Mouse (Mus musculus): ENCODE data around the gene Olfr1058.
"Not testable (repeated sequence)": the region's sequence is repeated elsewhere in the genome, so short reads cannot be mapped to it uniquely, and the experiment has no call there.

The Olfr1058 gene

DNA sequence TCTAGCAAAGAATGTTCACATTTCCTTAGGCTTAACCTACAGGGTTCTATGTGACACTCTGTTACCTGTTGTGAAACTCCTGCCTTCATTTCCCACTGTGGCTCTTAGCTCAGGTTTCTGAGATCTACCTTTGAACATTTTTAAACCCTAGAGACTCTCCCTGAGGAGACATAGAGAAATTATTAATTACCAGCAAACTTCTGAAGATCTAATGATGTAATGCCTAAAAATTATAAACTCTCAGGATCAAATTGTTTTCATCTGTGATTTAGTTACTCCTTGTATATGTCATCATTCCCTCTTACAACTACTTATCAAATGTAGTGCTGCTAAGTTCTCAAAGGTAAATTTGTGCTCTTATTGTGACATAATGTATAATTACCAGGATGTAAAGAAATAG lies at the start of gene Olfr1058:
TSS of gene Olfr1058 (minus strand) at position 101 of the 400 bp plus-strand sequence.
- not testable (repeated sequence) for DNase-seq (ENCODE audit: inconsistent age in 2 of 2, low spot score in 1 of 2)

DNA sequence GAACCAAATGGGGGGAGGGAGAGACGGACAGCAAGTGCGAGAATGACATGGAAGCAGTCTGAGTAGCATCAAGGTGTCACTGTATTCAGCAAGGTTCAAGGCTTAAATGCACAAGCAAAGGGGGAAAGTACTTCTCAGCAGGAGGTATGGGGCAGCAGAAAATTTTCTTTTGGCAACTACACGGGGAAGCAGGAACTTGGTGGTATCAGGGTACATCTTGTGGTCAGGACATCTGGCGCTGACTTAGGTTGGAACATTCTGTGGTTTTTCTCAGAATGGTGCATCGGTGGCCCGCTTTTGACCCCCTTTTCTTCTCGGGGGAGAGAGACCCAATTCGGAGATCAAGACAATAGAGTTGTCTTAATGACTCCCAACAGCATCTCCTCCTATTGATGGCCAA lies 40.1 kb upstream of the Olfr1058 start:
- DNase-seq (ENCODE audit: inconsistent age in 2 of 2, low spot score in 1 of 2), result not testable (repeated sequence)

DNA sequence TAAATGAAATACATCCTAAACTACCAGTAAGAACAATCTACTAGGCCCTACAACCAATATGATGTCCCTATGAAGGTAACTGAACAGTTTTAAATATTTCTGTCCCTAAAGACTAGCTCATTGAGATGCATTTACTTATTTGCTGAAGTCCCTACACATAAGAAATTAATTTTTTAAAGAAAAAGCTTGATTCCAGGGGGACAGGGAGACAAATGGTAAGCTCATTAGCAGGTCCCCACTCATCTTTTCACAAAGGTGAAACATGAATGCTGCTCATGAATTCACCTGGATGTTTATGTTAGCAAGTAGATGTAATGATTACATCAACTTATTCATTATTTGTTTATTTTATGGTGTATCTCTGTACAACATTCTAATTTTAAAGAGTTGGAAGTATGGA lies 38.3 kb upstream of the Olfr1058 start, which contains the start of gene Olfr1062:
TSS of gene Olfr1062 (minus strand) at position 101 of the 400 bp plus-strand sequence.
- not testable (repeated sequence) for DNase-seq (ENCODE audit: inconsistent age in 2 of 2, low spot score in 1 of 2)

DNA sequence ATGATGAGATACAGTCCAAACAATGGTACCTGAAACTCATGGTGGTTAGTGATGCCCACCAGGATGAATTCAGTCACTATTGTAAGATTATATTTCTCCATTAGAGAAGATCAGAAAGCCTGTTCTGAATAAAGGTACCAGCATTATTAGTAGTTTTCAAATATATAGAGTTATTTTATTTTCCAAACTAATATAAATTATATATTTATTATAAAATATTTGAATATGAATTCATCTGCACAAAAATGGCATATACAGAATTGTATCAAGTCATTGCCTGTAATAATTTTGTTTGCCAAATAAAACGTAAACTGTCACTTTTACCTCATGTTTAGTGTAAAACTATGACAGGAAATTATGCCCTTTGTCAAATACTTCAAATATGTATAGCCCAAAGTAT lies 25.6 kb upstream of the Olfr1058 start, which contains the start of gene Olfr1061:
TSS of gene Olfr1061 (minus strand) at position 101 of the 400 bp plus-strand sequence.
- DNase-seq (ENCODE audit: inconsistent age in 2 of 2, low spot score in 1 of 2), result no peak

DNA sequence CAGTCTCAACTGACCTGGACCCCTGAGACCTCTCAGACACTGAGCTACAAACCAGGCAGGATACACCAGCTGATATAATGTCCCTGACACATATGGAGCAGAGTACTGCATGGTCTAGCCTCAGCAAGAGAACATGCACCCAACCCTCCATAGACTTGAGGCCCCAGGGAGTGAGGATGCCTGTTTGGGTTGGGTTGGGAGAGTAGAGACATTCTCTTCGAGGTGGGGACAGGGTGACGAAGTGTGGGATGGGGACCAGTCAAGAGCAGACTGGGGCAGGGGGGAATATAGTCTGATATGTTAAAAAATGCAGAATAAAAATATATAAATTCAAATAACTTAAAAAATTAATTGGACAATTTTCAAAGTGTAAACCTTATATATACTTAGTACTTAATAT lies 6.8 kb upstream of the Olfr1058 start:
- DNase-seq (ENCODE audit: inconsistent age in 2 of 2, low spot score in 1 of 2), result no peak

DNA sequence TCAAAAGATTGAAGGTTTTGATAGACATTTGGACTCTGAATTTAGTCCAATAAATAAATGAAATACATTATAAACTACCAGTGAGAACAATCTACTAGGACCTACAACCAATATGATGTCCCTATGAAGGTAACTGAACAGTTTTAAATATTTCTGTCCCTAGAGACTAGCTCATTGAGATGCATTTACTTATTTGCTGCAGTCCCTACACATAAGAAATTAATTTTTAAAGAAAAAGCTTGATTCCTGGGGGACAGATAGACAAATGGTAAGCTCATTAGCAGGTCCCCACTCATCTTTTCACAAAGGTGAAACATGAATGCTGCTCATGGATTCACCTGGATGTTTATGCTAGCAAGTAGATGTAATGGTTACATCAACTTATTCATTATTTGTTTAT lies 10.1 kb downstream of the Olfr1058 start, which contains the start of gene Olfr1057:
TSS of gene Olfr1057 (minus strand) at position 101 of the 400 bp plus-strand sequence.
- no peak for DNase-seq (ENCODE audit: inconsistent age in 2 of 2, low spot score in 1 of 2)

DNA sequence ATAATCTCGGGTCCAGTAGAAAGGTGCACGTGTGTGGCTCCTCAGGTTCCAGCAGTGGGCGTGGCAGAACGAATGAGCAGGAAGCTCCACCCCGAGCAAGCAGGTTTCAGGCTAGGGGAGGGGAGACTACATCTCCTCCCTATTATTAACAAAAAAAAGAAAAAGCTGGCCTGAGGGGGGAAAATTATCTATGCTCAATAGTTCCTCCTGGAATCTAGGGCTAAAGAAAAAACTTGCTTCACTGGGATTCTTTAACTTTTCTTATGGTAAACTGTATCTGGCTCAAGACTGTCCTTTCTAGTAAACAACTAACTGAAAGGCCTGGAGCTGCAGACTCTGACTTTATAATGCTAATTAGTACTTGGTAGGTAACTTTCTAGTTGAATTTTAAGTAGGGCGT lies 22.0 kb downstream of the Olfr1058 start:
- DNase-seq (ENCODE audit: inconsistent age in 2 of 2, low spot score in 1 of 2), result not testable (repeated sequence)

DNA sequence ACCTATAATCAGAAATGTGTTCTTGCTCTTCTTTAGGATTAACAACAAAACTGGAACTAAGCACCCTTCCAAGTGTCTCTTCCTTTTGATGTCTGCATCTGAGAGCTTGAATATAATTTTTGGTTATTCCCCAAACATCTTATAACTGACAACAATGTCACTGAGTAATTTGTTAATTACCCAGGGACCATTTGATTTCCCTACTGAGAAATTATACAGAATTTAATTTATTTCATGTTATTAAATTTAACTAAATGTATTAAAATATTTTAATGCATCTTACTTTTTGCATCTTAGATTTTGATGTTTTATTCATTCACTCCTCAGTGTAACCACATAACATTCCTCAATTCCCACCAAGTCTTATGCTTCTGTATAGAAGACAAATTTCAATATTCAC lies 26.0 kb downstream of the Olfr1058 start, which contains the start of gene Olfr1056:
TSS of gene Olfr1056 (minus strand) at position 101 of the 400 bp plus-strand sequence.
- DNase-seq (ENCODE audit: inconsistent age in 2 of 2, low spot score in 1 of 2), result no peak

DNA sequence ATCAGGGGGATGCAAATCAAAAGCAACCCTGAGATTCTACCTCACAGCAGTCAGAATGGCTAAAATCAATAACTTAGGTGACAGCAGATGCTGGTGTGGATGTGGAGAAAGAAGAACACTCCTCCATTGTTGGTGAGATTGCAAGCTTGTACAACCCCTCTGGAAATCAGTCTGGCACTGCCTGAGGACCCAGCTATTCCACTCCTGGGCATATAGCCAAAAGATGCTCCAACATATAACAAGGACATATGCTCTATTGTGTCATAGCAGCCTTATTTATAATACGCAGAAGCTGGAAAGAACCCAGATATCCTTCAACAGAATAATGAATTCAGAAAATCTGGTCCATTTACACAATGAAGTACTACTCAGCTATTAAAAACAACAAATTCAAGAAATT lies 36.6 kb downstream of the Olfr1058 start:
- not testable (repeated sequence) for DNase-seq (ENCODE audit: inconsistent age in 2 of 2, low spot score in 1 of 2)

DNA sequence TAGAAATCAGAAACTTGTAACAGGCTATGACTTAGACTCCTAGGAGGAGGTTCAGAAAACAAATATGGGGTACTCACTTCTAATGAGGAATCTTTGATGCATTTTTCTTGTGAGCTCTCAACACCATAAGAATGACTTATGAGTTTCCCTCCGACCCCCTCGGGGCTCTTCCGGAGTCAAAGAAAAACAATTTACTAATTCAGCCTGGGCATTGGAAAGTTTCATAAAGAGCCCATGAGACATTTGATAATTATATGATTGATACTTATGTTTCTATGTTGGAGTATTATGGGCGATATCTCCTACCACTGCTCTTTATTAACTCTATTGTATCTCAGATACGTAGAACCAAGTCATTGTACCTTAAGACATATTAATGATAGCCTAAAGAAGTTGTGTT lies 38.2 kb downstream of the Olfr1058 start, which contains the start of gene Olfr1055:
TSS of gene Olfr1055 (minus strand) at position 101 of the 400 bp plus-strand sequence.
- DNase-seq (ENCODE audit: inconsistent age in 2 of 2, low spot score in 1 of 2), result no peak

DNA sequence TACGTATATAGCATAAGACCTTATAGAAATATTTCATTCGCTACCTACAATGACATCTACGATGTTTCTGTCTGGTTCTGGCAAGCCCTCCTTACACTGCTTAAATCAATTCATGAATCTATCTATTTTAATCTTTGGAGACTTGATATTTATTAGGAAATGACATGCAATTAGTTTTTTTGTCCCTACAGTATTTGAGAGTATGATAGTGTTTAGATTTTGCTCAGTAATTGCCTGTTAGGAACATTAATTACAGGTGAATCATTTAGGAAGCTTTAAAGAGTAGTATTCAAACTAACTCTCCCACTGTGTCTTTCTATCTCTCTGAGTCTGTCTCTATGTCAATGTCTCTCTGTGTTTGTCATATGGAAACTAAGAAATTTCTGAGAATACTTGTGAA lies 53.0 kb downstream of the Olfr1058 start, which contains the start of gene Olfr1054:
TSS of gene Olfr1054 (minus strand) at position 101 of the 400 bp plus-strand sequence.
- no peak for DNase-seq (ENCODE audit: inconsistent age in 2 of 2, low spot score in 1 of 2)

All from adrenal gland, adult (tissue).